Mouse (Mus musculus) forebrain, postnatal 0 days (tissue): Measurements from ENCODE around the gene Itpr1. TPM values are rescaled to one million over a fixed set of nuclear protein-coding genes. Genes with fewer than 3 reads are reported as not detected.

Source experiments
- ATAC-seq: fragments of 200-750 bp; cut with Nextera tagmentation; 2 replicates; pipeline ENCODE4 v1.8.0; 2017; ENCODE audit warnings: mild to moderate bottlenecking, moderate library complexity
- DNase-seq: peaks from one replicate; pipeline ENCODE4 v3.0.0-alpha.2; 2015
- H3K27ac ChIP-seq: fragments of 300-500 bp; sonication (generic); 2 replicates; pipeline ENCODE4 v1.5.1; 2014; ENCODE audit warnings: low read depth, mild to moderate bottlenecking, antibody characterized with exemption, low read length, moderate library complexity, mixed read lengths
- H3K27me3 ChIP-seq: fragments of 300-500 bp; sonication (generic); 2 replicates; pipeline ENCODE4 v1.6.1; 2014; ENCODE audit warnings: mild to moderate bottlenecking, low read length, mixed read lengths; ENCODE audit not compliant: insufficient read depth
- H3K36me3 ChIP-seq: fragments of 300-500 bp; sonication (generic); 2 replicates; pipeline ENCODE4 v1.6.1; 2014; ENCODE audit warnings: mild to moderate bottlenecking, moderate library complexity; ENCODE audit not compliant: insufficient read depth
- H3K4me1 ChIP-seq: fragments of 300-500 bp; sonication (generic); 2 replicates; pipeline ENCODE4 v1.6.1; 2014; ENCODE audit warnings: antibody characterized with exemption; ENCODE audit not compliant: insufficient read depth
- H3K4me2 ChIP-seq: fragments of 300-500 bp; sonication (generic); 2 replicates; pipeline ENCODE4 v1.6.1; 2014; ENCODE audit warnings: low read depth, mild to moderate bottlenecking, moderate library complexity
- H3K4me3 ChIP-seq: fragments of 300-500 bp; sonication (generic); 2 replicates; pipeline ENCODE4 v1.5.1; 2014; ENCODE audit warnings: low read depth, low read length, mixed read lengths
- H3K9ac ChIP-seq: fragments of 300-500 bp; sonication (generic); 2 replicates; pipeline ENCODE4 v1.6.1; 2014; ENCODE audit warnings: mild to moderate bottlenecking
- H3K9me3 ChIP-seq: fragments of 300-500 bp; sonication (generic); 2 replicates; pipeline ENCODE4 v1.6.1; 2016; ENCODE audit warnings: low read length
- CTCF ChIP-seq: sonication (generic); IDR thresholded peaks from 2 replicates; pipeline ENCODE4 v1.5.1; 2016; ENCODE audit warnings: antibody characterized with exemption, control low read depth, low read depth
- WGBS: fragments of 180-500 bp; shearing (Covaris S2); extraction: QIAGEN DNeasy Blood & Tissue Kit; methylation state at CpG from one replicate; pipeline ENCODE4 v1.1.7; 2014; 5-methylcytosine and 5-hydroxymethylcytosine counted together
- polyA plus RNA-seq: library from polyadenylated mRNA; unstranded; fragments of >200 nt; fragmentation: Nextera tagmentation; extraction: Ambion mirVana; gene quantifications from 2 replicates; pipeline ENCODE4 v1.2.1, GENCODE M21; 2015
- total RNA-seq: library from RNA; depleted of rRNA; stranded (reverse); fragments of >200 nt; gene quantifications from 2 replicates; pipeline ENCODE4 v1.2.3, GENCODE M21; 2014

Itpr1 gene
- total and polyA plus RNA-seq, 2 experiments from 2014 or later = 5.5 to 39.6 TPM

GRCm38 (mm10) chr6:108451536-108451935, 238.6 kb downstream of the Itpr1 start:
- H3K36me3 ChIP-seq = no peaks in the 10 kb centered on the region
- H3K9me3 ChIP-seq = no peaks in the 10 kb centered on the region
- no peak overlapping the region for H3K27ac ChIP-seq
- H3K4me1 ChIP-seq = peaks cover 11% of the 10 kb centered on the region
- no peak for ATAC-seq
- no peaks in the 10 kb centered on the region for H3K27me3 ChIP-seq
- no peak overlapping the region for H3K4me3 ChIP-seq
- H3K9ac ChIP-seq = no peak overlapping the region
- no peak overlapping the region for H3K4me2 ChIP-seq
- no peak for TF ChIP-seq CTCF
- WGBS = 93% methylated on average over 2 of the region's 2 CpGs
- no peak for DNase-seq

DNA sequence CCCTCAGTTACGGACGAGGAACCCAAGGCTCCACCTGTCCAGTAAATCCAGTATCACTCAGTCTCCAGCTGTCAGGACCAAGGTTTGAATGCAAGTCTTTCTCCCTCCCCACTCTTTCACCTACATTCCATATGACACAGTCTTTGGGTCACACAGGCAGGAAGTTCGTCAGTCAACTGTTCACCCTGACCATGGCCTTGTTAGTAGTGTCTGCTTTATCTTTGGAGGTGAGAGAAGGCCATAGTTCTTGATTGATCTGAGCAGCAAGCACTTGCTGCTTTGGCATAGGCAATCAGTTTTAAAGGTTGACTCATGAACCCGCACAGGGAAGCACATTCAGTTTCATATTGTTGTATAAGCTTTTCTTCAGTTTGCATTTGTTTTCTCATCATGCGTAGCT, 240.7 kb downstream of the Itpr1 start:
- no peak for ATAC-seq
- Histone ChIP-seq H3K4me3 (no peak overlapping the region), H3K27ac (no peak overlapping the region), H3K27me3 (no peaks in the 10 kb centered on the region), H3K36me3 (no peaks in the 10 kb centered on the region), H3K9ac (no peak overlapping the region), H3K4me2 (no peak overlapping the region), H3K4me1 (peaks cover 15% of the 10 kb centered on the region), H3K9me3 (no peaks in the 10 kb centered on the region)
- WGBS = 84% methylated on average over 5 of the region's 5 CpGs
- no peak for TF ChIP-seq CTCF
- no peak for DNase-seq

DNA sequence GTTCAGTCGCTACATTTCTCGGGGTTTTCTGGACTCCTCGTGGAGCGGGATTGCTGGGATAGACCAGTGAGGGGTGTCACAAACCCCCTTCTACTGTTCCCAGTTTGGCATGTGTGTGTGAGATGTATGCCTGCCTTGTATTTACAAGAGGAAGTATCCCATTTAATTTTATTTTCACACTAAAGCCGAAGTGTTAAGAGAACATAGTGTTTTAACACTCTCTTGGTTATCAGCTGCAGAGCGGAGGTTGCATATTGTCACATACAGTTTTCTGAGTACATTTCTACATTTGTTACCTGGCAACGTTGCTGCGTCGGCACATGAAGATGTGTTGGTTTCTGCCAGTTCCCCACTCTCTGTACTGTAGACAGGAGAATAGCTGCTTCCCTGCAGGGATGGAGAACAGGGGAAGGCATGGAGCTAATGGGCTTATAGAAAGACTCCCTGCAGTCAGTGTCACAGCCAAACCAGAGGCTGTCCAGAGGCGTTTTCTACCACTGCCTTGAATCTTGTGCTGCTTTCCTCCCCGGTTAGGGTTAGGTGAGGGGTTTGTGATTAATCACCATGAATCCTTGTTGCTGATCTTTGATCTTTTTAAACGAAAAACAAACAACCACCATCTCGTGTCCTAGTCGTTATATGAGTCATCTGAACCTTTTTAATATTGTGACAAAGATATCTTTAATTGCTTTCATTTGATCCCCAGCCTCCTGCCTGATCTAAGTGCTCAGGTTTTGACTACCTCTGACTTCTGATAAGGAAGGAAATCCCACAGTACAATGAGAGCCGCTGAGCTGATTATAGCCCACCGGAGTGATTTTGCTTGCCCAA, 241.4 kb downstream of the Itpr1 start:
- Histone ChIP-seq H3K27ac (peak overlapping the region; percentile 46; the same call in 1 of the 2 replicates), H3K4me3 (no peak overlapping the region), H3K9me3 (no peaks in the 10 kb centered on the region), H3K9ac (no peak overlapping the region), H3K36me3 (no peaks in the 10 kb centered on the region), H3K4me1 (peaks cover 15% of the 10 kb centered on the region), H3K4me2 (no peak overlapping the region), H3K27me3 (no peaks in the 10 kb centered on the region)
- no peak for TF ChIP-seq CTCF
- DNase-seq (peak; percentile 56), ATAC-seq (peak; percentile 66)
- 46% methylated on average over 16 of the region's 16 CpGs for WGBS

DNA sequence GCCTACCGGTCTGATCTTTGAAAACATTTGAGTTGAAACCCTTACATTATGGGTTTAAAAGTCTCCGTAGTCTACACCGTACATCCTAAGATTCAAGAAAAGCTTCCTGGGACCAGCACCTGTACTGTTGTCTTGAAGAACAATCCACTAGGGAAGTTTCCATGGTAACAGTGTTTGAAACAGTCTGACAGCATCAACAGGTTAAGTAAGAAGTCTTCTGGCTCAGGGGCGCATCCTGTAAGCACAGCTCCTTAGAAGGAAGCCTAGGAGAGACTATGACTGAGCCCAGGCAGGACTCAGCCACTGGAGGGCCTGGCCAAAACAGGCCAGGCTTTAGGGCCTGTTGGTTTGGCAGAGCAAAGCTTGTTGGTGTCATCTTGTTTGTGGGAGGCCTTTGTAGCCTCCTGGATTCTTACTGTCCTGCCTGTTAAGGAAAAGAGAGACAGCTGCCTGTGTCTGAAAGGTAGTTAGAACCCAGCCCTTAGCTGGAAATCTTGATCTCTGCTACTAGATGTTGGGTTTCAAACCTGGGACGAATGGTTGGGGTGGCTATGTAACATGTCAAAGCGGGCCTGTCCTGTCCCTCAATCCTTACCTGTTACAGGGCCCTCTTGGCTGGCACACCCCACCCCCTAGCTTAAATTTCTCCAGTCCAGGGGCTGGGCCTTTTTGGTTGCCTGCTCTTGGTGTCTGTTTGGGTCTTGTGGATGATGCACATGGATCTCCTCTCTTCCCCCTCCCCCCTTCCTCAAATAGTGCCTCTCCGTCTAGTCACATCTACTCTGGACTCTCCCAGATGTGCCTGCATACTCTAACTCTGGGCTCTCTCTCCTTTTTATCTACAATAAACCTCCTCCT, 242.3 kb downstream of the Itpr1 start:
- WGBS = 86% methylated on average over 7 of the region's 7 CpGs
- H3K4me2 ChIP-seq = no peak overlapping the region
- no peak for TF ChIP-seq CTCF
- H3K4me1 ChIP-seq = peaks cover 15% of the 10 kb centered on the region
- no peak overlapping the region for H3K4me3 ChIP-seq
- no peaks in the 10 kb centered on the region for H3K36me3 ChIP-seq
- no peaks in the 10 kb centered on the region for H3K9me3 ChIP-seq
- H3K27me3 ChIP-seq = no peaks in the 10 kb centered on the region
- no peak overlapping the region for H3K9ac ChIP-seq
- no peak overlapping the region for H3K27ac ChIP-seq
- peak; percentile 24; the same call in 1 of the 2 replicates for ATAC-seq
- peak; percentile 9 for DNase-seq

DNA sequence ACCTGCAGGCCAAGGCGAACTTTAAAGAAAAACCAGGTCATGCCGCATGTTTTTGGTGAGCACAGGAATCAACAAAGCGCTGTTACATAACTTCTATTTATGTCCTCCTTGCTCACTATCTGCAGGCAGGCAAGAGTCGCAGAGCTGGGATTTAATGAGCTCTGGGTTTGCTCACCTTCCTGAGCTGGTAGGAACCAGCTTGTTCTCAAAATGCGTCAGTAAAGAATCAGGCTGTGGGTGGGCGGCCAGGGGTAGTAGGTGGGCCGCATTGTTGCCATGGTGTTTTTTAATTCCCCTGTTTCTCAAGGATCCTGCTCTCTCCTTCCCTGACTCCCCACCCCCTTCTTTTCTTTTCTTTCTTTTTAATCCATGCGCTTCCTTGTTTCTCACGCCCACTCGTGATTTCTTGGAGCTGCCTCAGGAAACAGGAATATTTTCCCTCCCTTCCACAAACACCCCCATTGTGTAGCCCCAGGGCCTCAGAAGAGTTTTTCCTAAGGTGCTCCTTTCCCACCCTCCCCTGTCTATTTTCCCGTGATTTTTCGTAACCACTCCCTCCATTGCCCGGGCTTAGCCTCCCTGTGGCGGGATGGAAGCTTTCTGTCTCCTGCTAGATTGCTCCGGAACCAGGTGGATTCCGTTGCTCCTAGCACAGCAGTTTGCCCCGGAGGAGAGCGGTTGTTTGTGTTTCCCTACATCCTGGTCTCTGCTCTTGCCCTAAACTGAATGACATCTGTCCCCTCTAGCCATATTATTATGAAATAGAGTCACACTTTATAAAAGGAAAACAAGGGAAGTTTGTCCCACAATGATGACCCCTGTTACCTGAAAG, 243.6 kb downstream of the Itpr1 start:
- 7% methylated on average over 18 of the region's 18 CpGs for WGBS
- Histone ChIP-seq H3K4me1 (peaks cover 15% of the 10 kb centered on the region), H3K4me2 (peak overlapping the region; percentile 46), H3K27ac (peak overlapping the region; percentile 51; the same call in 1 of the 2 replicates), H3K27me3 (no peaks in the 10 kb centered on the region), H3K9me3 (no peaks in the 10 kb centered on the region), H3K36me3 (no peaks in the 10 kb centered on the region), H3K4me3 (peak overlapping the region; percentile 13), H3K9ac (peak overlapping the region; percentile 11; the same call in 1 of the 2 replicates)
- TF ChIP-seq CTCF = no peak
- ATAC-seq = peak; percentile 42
- DNase-seq = peak; percentile 56

GRCm38 (mm10) chr6:108457063-108457405, 244.1 kb downstream of the Itpr1 start:
- no peak for TF ChIP-seq CTCF
- DNase-seq (peak; percentile 18), ATAC-seq (peak; percentile 68)
- Histone ChIP-seq H3K36me3 (no peaks in the 10 kb centered on the region), H3K4me1 (peaks cover 15% of the 10 kb centered on the region), H3K9me3 (no peaks in the 10 kb centered on the region), H3K27me3 (no peaks in the 10 kb centered on the region), H3K27ac (no peak overlapping the region; the same call in 1 of the 2 replicates), H3K4me2 (peak overlapping the region; percentile 46), H3K9ac (0 out of 2 replicates have a peak overlapping the region, but pooled peaks have one; percentile 11), H3K4me3 (no peak overlapping the region)
- 4% methylated on average over 5 of the region's 5 CpGs for WGBS
